Mouse (Mus musculus): Measurements from ENCODE around the gene Col23a1. TPM values are rescaled to one million over a fixed set of nuclear protein-coding genes. Genes with fewer than 3 reads are reported as not detected.
"Not testable (repeated sequence)": the region's sequence is repeated elsewhere in the genome, so short reads cannot be mapped to it uniquely, and the experiment has no call there.

The Col23a1 gene
- total RNA-seq, 2 experiments from 2014 or later: not detected

DNA sequence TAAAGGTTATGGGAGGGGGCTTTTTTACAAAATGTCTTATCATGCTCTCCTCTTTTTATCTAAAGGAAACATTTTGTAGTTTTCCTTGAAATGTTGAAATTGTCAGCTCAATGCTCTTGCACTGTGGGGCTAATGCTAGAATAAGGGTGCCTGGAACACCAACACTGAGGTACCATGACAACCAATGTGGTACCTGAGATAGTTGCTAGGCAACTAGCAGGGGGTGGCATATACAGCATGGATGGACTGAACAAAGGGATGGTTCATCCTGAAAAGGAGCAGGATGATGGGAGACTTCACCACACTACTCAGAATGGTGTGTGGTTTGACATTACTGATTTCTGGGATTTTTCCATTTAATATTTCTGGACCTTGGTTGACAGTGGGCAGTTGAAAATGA is 30.9 kb downstream of the Col23a1 start:
- no peak for ATAC-seq (replicated peaks; ENCODE audit: low FRiP score, low TSS enrichment, poor library complexity, severe bottlenecking)

DNA sequence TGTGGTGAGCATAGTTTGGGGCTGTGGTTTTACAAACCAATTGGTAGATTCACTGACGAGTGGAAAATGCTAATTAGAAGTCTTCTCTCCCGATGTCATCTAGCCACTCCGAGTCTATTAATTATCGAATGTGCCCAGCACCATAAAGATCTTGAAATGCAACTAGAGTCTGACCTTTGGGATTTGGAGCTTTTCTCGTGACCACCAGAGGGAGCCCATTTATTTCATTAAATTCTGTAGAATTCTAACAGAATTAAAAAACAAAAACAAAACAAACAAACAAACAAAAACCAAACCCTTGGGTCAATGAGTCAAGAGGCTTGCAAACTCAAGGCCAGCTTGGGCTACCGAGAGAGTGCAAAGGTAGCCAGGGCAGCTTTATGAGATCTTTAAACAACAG is 37.2 kb downstream of the Col23a1 start:
- no peak for ATAC-seq (replicated peaks; ENCODE audit: low FRiP score, low TSS enrichment, poor library complexity, severe bottlenecking)

DNA sequence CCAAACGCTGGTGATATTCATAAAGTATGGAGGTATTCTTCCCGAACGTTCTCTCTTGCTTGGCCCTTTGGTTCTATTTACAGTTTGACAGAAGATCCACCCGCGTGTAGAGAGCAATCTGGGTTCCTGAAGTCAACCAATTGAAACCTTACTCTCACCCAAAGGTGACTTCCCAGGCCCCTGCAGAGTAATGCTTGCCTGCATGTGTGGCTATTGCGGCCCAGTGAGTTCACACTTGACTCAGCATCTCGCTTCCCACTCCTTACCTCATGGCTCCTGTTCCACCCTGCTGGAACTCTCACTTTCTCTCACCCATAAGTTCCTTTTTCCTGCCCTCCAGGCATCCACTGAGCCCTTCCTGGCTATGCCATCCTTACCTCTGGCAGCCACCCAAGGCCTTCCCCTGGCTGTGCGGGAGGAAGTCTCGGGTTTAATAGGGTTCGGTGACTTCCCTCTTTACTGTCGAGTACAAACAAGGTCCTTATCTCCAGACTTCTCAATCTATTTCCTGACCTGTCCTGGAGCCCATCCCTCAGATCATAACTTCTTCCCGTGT is 38.7 kb downstream of the Col23a1 start:
- ATAC-seq (replicated peaks; ENCODE audit: low FRiP score, low TSS enrichment, poor library complexity, severe bottlenecking): no peak

DNA sequence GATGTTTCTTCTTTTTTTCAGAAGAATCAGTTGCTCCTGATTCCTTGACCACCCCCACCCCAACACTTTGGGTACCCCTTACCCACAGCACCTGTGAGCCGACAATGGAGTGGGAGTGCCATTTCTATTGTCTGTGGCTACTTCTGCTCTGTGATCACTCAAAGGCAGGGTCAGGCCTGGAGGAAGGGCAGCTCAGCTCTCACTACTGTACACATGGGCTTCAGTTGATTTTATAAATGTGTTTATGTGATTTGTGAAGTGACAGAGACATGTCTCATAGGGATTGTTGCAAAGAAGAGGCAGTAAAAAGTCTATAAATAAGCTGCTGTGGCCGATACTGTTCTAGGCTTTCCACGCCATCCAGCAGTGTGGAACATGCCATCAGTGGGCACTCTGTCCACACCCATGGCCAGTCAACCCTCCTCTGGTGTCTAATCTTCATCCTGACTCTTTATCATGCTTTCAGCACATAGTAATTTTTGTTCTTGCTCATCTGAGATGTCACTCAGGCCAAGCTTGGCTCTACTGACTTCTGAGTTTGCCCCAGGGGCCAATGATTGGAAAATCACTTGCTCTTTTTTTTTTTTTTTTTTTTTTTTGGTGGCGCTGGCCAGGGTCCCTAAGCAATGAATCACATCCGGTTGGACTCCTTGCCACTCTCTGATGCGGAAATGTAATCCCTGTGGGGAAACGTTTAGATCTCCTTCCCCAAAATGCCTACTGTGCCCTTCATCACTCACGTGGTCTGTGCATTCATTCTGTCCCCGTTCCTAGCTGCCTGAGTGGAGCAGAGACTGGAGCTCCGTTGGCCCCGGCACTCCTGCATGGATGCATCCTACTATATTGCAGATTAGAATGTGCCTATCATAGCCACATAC is 40.4 kb downstream of the Col23a1 start:
- ATAC-seq (replicated peaks; ENCODE audit: low FRiP score, low TSS enrichment, poor library complexity, severe bottlenecking): no peak

DNA sequence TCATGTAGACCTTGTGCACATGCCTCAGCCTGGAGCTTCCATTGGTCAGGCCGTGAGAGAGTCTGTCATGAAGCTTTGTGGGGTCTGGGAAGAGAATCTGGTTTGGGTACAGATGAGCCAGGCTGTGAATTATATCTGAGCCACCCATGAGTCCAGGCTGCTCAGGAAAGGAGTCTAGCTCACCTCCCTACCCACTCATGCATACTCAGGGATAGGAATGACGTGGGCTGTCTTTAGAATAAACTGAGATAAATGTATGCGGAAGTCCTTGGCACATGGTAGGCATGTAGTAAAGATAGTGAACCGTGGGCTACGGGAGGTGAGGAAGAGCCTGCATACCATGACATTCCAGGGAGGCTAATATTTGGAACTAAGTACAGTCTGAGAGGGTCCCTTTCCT is 44.3 kb downstream of the Col23a1 start:
- no peak for ATAC-seq (replicated peaks; ENCODE audit: low FRiP score, low TSS enrichment, poor library complexity, severe bottlenecking)

DNA sequence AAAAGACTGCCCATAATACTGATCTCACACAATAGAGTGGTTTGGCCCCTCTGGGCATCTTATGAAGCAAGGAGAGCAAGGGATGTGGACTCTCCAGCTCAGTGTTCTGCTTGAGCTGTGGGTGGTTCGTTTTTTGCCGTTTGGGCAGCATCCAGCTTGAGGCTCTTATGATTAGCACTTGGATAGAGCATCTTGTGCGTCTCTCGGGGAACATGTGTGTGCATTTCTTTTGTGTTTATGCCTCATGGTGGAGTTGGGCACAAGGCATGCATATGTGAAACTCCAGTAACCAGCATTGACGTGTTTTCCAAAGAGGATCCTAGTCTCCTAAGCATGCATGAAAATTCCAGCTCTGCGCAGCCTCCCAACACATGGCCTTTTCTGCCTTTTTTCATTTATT is 47.9 kb downstream of the Col23a1 start:
- ATAC-seq (replicated peaks; ENCODE audit: low FRiP score, low TSS enrichment, poor library complexity, severe bottlenecking): no peak

DNA sequence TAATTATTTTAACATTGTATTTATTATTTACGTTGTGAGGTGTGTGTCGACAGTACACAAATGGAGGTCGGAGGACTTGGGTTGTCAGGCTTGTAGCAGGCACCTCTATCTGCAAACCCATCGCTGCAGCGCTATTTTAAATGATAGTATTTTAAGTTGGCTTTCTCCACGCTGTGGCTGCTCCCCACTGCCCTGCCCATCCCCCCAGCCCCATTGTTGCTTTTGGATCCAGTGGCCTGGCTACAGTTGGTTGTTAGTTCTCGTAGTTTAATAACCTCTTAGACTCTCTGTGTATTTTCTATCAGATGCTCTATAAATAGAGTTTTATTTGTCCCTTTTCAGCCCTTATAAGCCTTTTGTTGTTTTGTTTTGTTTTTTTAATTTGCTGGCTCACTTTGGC is 48.7 kb downstream of the Col23a1 start:
- no peak for ATAC-seq (replicated peaks; ENCODE audit: low FRiP score, low TSS enrichment, poor library complexity, severe bottlenecking)

DNA sequence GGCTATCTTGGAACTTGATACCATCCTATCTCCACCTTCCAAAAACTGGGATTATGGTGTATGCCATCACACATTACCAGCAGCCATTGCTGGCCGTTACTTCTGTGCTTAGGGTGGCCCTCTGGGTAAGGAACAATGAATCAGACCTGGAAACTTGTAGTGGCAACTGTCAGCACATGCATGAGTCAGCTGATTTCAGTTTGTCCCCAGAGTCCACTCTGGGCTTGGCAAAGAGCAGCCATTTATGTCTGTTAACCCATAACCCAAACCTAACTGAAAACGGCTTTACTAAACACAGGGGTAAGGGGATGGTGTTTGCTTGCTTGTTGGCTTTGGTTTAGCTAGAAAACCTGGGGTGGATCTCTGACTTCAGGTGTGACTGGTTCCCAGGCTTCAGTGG is 51.4 kb downstream of the Col23a1 start:
- no peak for ATAC-seq (replicated peaks; ENCODE audit: low FRiP score, low TSS enrichment, poor library complexity, severe bottlenecking)

DNA sequence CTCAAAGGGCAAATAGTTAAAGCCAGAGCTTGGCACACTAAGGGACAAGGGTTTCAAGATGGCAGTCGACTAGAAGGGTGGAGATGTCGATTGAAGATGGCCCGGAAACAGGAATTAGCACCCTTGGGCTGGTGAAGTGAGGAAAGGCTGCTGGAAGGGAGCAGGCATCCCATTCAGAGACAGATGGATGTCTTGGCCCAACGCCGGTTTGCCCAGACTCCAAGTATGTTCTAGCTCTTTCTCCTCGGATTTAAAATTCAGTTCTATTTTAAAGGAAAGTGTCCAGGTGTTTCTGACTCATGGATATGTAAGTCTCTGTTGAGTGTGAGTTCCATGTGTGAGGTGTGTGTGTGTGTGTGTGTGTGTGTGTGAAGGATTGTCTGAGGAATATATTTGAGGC is 53.1 kb downstream of the Col23a1 start:
- ATAC-seq (replicated peaks; ENCODE audit: low FRiP score, low TSS enrichment, poor library complexity, severe bottlenecking): no peak

DNA sequence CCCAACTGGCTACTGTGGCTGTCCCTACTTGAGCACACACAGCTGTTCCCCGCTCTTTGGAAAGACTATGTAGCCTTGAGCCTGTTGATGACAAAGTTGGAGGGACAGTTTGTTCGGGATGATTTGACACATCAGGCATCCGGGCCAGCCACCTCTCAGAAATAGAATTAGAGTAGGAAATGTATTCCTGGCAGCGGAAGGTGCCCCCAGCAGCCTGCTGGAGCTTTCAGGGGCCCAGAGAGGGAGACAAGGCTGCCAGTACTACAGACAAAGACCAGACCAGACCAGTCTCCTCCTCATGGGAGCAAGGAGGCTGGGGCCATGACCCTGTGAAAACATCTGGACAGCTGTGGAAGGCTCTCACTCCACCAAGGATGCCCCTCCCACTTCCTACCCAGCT is 53.6 kb downstream of the Col23a1 start:
- no peak for ATAC-seq (replicated peaks; ENCODE audit: low FRiP score, low TSS enrichment, poor library complexity, severe bottlenecking)

DNA sequence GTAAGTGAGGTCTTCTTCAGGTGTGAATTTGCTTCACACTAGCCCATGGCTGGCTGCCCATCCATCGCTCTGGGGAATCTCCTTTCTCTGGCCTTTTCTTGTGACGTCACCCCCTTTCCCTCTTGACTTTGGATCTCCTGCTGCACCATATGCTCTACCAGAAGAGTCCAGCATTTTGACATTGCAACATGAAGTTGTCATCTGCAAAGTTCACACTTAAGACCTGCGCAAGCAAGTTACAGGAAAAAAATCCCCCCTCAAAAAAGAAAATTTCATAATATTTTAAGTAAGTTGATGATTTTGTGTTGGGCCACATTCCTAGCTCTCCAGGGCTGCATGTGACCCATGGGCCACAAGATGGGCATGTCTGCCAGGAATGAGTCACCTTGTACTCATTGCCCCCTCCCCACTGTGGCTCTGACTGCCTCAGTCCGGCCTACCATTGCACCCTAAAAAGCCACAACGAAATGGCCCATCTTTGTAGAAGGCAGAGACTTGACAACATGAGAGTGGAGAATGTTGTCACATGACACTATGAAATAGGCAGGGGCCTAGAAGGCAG is 54.1 kb downstream of the Col23a1 start:
- no peak for ATAC-seq (replicated peaks; ENCODE audit: low FRiP score, low TSS enrichment, poor library complexity, severe bottlenecking)

DNA sequence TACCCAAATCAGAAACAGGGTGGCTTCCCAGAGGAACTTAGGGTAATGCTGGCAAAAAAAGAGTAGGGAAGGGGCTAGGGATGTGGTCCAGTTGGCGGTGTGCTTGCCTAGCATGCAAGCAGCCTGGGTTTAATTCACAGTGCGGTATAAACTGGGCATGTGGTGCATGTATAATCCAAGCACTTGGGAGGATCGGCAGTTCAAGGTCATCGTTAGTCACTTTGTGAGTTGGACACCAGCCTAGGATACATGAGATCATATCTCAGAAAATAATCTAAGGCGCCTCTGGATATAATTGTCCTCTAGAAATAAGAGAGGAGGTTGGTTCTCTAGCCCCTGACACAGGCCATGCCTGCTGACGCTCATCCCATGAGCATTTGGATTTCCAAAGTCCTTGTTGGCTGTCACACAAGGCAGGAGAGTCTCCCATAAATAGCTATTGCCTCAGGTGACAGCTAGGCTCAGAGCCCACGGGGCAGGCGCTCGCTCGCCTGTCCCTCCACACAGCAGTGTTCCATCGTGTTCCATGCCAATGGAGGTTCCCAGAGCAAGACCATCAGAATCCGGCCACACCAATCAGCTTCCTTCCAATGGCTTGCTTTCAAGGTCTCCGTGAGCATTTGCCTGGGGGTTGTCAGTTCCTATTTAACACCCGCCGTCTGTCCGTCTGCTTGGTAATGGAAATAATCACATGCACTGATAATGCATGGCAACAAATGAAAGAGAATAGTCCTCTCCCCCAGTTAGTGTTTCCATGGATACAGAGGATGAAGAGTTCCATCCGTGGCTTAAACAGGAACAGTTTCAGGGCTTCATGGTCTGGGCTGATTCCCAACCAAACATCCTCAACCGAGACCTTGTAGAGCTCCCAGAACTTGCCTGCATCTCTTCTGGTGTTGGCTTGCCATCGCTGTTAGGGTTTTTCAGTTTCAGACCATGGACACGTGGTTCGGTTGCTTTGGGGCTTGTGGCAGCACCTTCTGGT is 56.1 kb downstream of the Col23a1 start:
- ATAC-seq (replicated peaks; ENCODE audit: low FRiP score, low TSS enrichment, poor library complexity, severe bottlenecking): no peak

DNA sequence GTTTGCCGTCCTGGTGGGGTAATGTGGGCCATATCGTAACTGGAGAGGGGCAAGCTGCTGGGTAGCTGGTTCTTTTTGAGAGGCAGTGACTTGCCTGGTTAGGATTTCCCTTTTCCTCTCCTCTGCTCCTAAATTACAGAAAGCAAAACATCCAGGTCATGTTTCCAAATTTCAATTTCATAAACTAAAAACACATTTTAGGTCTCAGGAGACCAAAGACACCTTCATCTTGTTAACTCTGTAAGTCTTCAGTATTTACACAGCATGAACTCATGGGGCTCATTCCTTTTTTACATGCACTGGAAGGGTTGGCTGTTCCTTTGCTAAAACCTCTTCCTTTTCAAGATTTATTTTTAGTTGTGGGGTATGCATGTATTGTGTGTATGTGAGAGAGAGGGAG is 58.0 kb downstream of the Col23a1 start:
- no peak for ATAC-seq (replicated peaks; ENCODE audit: low FRiP score, low TSS enrichment, poor library complexity, severe bottlenecking)

DNA sequence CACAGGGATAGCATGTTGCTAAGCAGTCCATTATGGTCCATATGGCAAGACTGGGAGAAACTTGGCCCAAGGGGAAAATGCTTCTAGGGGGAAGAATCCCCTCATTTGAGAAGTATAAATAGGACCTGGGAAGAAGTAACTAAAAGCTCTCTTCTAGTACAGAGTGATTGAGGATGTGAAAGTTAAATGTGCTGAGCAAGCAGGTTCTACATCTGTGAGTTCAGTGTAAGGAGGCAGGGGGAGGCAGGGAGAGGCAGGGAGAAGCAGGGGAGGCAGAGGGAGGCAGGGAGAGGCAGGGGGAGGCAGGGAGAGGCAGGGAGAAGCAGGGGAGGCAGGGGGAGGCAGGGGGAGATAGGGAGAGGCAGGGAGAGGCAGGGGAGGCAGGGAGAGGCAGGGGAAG is 59.9 kb downstream of the Col23a1 start:
- ATAC-seq (replicated peaks; ENCODE audit: low FRiP score, low TSS enrichment, poor library complexity, severe bottlenecking): no peak

DNA sequence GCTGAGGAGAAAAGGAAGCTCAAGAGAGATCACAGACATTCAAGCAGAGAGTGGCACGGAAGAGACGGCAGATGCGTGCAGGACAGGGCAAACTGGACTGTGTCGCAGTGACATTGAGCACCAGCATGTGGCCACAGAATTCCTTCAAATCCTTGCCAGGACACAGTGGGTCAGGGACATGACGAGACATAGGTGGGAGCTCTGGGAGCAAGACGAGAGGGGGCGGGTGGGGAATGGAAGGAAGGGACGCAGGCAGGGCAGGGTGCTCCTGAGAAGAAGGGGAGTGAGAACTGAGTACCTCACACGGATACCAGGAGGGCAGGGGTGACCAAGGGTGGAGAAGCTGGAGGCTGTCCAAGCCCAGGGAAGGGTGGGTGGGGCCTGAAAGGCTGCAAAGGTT is 61.4 kb downstream of the Col23a1 start:
- ATAC-seq (replicated peaks; ENCODE audit: low FRiP score, low TSS enrichment, poor library complexity, severe bottlenecking): no peak

DNA sequence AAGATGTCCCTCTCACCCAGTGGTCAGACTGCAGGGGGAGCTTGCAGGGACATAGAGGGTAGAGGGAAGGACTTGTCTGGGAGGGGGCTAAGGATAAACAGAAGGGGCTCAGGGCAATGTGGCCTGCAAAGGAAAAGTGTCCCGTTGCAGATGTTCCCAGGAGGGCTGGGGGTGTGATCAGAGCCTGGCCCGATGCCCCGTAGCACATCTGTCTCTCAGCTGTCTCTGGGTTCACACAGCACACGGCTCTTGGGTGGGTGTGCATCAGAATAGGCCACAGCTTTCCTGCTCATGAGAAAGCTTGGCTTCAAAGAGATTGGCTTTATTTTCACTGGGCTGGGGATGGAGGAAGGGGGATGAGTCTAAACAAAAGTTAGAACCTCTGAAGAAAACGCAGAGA is 62.1 kb downstream of the Col23a1 start:
- no peak for ATAC-seq (replicated peaks; ENCODE audit: low FRiP score, low TSS enrichment, poor library complexity, severe bottlenecking)

DNA sequence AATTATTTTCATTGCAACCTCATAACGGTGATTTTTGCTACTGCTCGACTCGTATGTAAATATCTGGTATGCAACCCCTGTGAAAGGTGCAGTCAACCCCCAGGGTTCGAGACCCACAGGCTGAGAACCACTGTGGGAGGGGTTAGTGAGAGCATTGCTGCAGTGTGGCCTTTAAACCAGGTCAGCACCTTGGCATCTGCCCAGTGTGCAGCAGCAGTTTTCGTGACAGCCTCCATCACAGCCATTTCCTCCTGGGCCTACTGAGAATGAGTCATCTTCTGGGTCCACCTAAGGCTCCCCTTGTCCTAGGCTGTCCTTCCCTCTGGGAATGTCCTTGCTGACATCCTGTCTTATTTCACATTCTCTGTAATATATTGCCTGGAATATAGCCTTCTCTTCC is 64.0 kb downstream of the Col23a1 start:
- ATAC-seq (replicated peaks; ENCODE audit: low FRiP score, low TSS enrichment, poor library complexity, severe bottlenecking): no peak

DNA sequence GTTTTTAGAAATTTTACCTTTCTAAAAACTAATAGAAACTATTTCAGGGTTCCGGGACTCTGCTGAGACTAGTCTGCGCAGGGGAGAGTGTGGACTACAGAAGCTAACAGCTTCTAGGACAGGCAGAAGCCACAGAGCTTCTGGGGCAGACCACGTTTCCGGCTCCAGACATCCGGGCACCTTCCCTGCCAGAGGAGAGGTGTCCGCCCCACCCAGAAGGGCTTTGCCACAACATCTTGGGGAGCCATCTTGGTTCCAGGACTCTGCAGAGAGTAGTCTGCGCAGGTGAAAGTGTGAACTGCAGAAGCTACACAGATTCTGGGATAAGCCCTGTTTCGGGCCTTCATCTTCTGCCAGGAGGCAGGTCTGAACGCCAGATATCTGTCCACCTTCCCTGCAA is 69.3 kb downstream of the Col23a1 start:
- not testable (repeated sequence) for ATAC-seq (replicated peaks; ENCODE audit: low FRiP score, low TSS enrichment, poor library complexity, severe bottlenecking)

DNA sequence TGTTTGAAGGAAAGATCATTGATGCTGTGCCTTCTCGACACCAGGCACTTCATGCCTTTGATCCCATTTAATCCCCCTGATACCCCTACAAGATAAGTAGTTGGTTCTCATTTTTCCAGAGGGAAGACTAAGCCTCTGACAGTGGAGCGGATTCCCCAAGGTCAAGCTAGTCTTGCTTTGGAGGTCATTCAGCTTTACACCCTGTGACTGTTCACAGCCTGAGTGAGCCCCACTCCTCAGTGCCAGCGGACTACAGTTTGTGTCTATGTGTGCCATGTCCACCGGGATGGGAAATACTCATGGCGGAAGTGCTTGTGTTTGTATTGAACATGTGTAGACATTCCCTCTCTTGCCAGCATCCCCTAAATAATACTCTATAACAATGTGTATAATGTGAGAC is 74.6 kb downstream of the Col23a1 start:
- no peak for ATAC-seq (replicated peaks; ENCODE audit: low FRiP score, low TSS enrichment, poor library complexity, severe bottlenecking)

DNA sequence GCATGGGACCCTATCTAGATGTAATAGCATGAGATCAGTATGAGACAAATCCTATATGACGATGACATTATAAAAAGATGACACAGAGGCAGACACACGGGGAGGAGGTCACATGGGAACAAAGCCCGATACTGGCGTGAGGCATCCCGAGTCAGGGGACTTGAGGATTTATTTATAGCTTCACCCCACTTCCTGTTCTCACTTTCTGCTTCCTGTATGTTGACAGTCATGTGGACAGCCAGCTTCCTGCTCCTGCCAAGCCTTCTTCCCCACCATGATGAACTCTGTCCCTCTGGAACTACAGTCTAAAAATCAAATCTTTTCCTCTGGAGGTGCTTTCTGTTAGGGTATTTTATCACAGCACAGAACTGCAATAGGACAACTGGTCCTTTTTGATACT is 77.6 kb downstream of the Col23a1 start:
- no peak for ATAC-seq (replicated peaks; ENCODE audit: low FRiP score, low TSS enrichment, poor library complexity, severe bottlenecking)
